Mouse (Mus musculus): ENCODE data around the gene Tnip2.

DNA sequence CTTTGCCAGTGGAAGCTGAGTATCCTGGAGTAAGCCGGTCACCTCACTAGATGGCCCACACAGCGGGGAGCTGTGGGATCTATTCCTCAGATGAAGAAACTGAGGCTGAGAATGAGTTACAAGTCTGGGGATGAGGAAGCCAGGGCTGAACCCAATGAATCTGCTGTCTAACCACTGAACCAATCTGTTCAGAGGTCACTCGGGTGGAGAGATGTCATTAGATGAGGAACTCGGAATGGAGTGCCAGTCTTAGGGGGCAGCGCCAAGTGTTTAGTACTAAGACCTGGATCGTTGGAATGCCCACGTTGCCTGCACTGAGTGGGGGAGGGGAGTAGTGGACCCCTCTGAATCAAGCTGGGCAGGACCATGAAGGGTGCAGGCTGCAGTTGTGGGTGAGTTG is 24.3 kb upstream of the Tnip2 start:
- TF ChIP-seq POLR2A (IDR thresholded peaks at IDR 0.05; ENCODE audit: low read depth, low read length) (no peak), CTCF (conservative IDR thresholded peaks at IDR 0.05 in 1 of 2, IDR thresholded peaks at IDR 0.05 in 1 of 2; ENCODE audit: low read depth in 2 of 2, low read length in 2 of 2) (no peak), SMC3 (IDR thresholded peaks at IDR 0.05; ENCODE audit: low read depth, low read length) (no peak), CHD1 (IDR thresholded peaks at IDR 0.05; ENCODE audit: low read depth, low read length) (no peak), JUN (IDR thresholded peaks at IDR 0.05; ENCODE audit: insufficient read depth, low read depth, low read length) (no peak), SIN3A (IDR thresholded peaks at IDR 0.05; ENCODE audit: low read length) (no peak)

Data from CH12.LX (cell line).